Comparison of ENCODE assay signal across 8 mouse cellular contexts in genomic region chr14:31019331-31020205, GRCm38 (mm10). TPM values are rescaled to one million over a fixed set of nuclear protein-coding genes. Genes with fewer than 3 reads are reported as not detected.
DNase-seq lines count a peak whose midpoint lies in the region; TF ChIP-seq lines count a peak whose summit lies in the region.

No protein-coding gene starts in this region.

- peaks cover 10% of the 10 kb centered on the region for H3K4me1 ChIP-seq in embryonic fibroblast, embryonic 13.5 days (ENCODE audit: control insufficient read depth, insufficient read depth, low read length)

- intact Hi-C loops in heart, postnatal 10 days (cut with DNase I) = loop anchor here (1.0 to 10.0 kb wide), 2 partner anchors 68 to 175 kb away; partner anchors contain the start of gene Nek4

- DNase-seq in CD4-positive, CD25-positive, alpha-beta regulatory T cell, adult 2 months (ENCODE audit: low read depth, low spot score) = peak; percentile 95
- DNase-seq in R1 (ENCODE audit: low read depth, low spot score) = peak; percentile 73
- peak; percentile 78 to 87 for DNase-seq in heart, postnatal 10 days
- DNase-seq in kidney, postnatal 36 days = peak; percentile 80 to 92
- DNase-seq in lung, postnatal 25 days (ENCODE audit: low spot score) = peak; percentile 79
- peak; percentile 89 for DNase-seq in retina, postnatal 1 day
- DNase-seq in cerebellum, adult 11-12 months = no peak

- TF ChIP-seq POLR2A in embryonic fibroblast, embryonic 13.5 days (IDR thresholded peaks at IDR 0.05; ENCODE audit: low read depth, low read length) = peak; percentile 68

- no peak for TF ChIP-seq CTCF in embryonic fibroblast, embryonic 13.5 days (IDR thresholded peaks at IDR 0.05; ENCODE audit: borderline replicate concordance, insufficient read depth, low read length)

- H3K4me3 ChIP-seq in embryonic fibroblast, embryonic 13.5 days (ENCODE audit: insufficient read depth, low read length) = peak overlapping the region; percentile 69

- H3K27ac ChIP-seq in embryonic fibroblast, embryonic 13.5 days (ENCODE audit: insufficient read depth, low read length) = peak overlapping the region; percentile 75

RNA-seq across cellular contexts. Expression of gene Gnl3, which starts 0.6 kb away (rescaled TPM):
- polyA plus RNA-seq in embryonic fibroblast, embryonic 13.5 days (2011; ENCODE audit: insufficient read length, low read depth, missing spikeins) = 151 and 168 TPM in 2 replicates
- 10 to 100 TPM; 28.2 to 31.4 TPM for total RNA-seq in heart, postnatal 10 days (2021)

RNA-seq across cellular contexts. Expression of gene Pbrm1, which starts 0.6 kb away (rescaled TPM):
- polyA plus RNA-seq in embryonic fibroblast, embryonic 13.5 days (2011; ENCODE audit: insufficient read length, low read depth, missing spikeins) = 83.9 and 99.0 TPM in 2 replicates
- 10 to 100 TPM; 78.8 to 82.5 TPM for total RNA-seq in heart, postnatal 10 days (2021)

RNA-seq across cellular contexts. Expression of gene Spcs1, which starts 18.1 kb away (rescaled TPM):
- polyA plus RNA-seq in embryonic fibroblast, embryonic 13.5 days (2011; ENCODE audit: insufficient read length, low read depth, missing spikeins) = 465 and 483 TPM in 2 replicates
- total RNA-seq in heart, postnatal 10 days (2021) = 100 to 1,000 TPM; 177 to 181 TPM

RNA-seq across cellular contexts. Expression of gene Glt8d1, which starts 18.4 kb away (rescaled TPM):
- polyA plus RNA-seq in embryonic fibroblast, embryonic 13.5 days (2011; ENCODE audit: insufficient read length, low read depth, missing spikeins) = 64.2 and 76.1 TPM in 2 replicates
- total RNA-seq in heart, postnatal 10 days (2021) = 10 to 100 TPM; 26.6 to 32.1 TPM
